Mouse (Mus musculus) G1E (cell line): ENCODE measurements around the gene Tarsl2. TPM values are rescaled to one million over a fixed set of nuclear protein-coding genes. Genes with fewer than 3 reads are reported as not detected.

Experiments
- ATAC-seq: 2 replicates; pipeline ENCODE4 v1.8.0; 2016; ENCODE audit warnings: mild to moderate bottlenecking; ENCODE audit not compliant: insufficient number of reproducible peaks, poor library complexity, low FRiP score, severe bottlenecking; ENCODE audit errors: extremely low read depth
- DNase-seq: peaks from one replicate; pipeline ENCODE4 v3.0.0; 2012; ENCODE audit warnings: low spot score
- H3K27me3 ChIP-seq: 2 replicates; pipeline ENCODE4 v1.6.1; 2012; ENCODE audit warnings: mild to moderate bottlenecking, low read length, inconsistent platforms; ENCODE audit not compliant: insufficient read depth
- H3K36me3 ChIP-seq: replicated peaks from 2 replicates; pipeline ENCODE3; 2012; ENCODE audit warnings: mild to moderate bottlenecking, inconsistent platforms
- H3K4me1 ChIP-seq: 2 replicates; pipeline ENCODE4 v1.6.1; 2012; ENCODE audit warnings: low read depth, low read length, inconsistent platforms, mixed read lengths; ENCODE audit not compliant: insufficient read depth
- H3K4me3 ChIP-seq: 2 replicates; pipeline ENCODE4 v1.5.1; 2012; ENCODE audit warnings: low read depth, mild to moderate bottlenecking, inconsistent platforms, low read length, moderate library complexity, mixed read lengths
- H3K9me3 ChIP-seq: replicated peaks from 2 replicates; pipeline ENCODE4 v1.6.1; 2012; ENCODE audit warnings: inconsistent platforms
- CTCF ChIP-seq: IDR thresholded peaks from 2 replicates; pipeline ENCODE4 v1.5.1; 2012; ENCODE audit warnings: low read depth, low read length, inconsistent platforms, mixed read lengths
- GATA1 ChIP-seq: IDR thresholded peaks from 2 replicates; pipeline ENCODE4 v1.6.1; 2012; ENCODE audit warnings: borderline replicate concordance, low read length, inconsistent platforms, mixed read lengths
- GATA2 ChIP-seq: IDR thresholded peaks from 2 replicates; pipeline ENCODE4 v1.6.1; 2012; ENCODE audit warnings: low read depth, low read length, inconsistent platforms, borderline replicate concordance
- POLR2AphosphoS5 ChIP-seq: IDR thresholded peaks from 2 replicates; pipeline ENCODE4 v1.6.1; 2012; ENCODE audit warnings: low read depth, low read length, inconsistent platforms; ENCODE audit not compliant: insufficient replicate concordance
- TAL1 ChIP-seq: conservative IDR thresholded peaks from 2 replicates; pipeline ENCODE4 v1.6.1; 2012; ENCODE audit warnings: low read depth, low read length, inconsistent platforms, mixed read lengths
- polyA plus RNA-seq: library from polyadenylated mRNA; stranded (reverse); fragments of >175 nt; gene quantifications from 2 replicates; pipeline ENCODE4 v1.2.3, GENCODE M21; 2012
- total RNA-seq, 2 experiments: library from RNA; stranded (forward) in 1 of 2; stranded (reverse) in 1 of 2; fragments of 200-1000 nt in 1 of 2; fragments of >200 nt in 1 of 2; fragmentation: Nextera tagmentation in 1 of 2; gene quantifications; 2 replicates each; pipeline ENCODE4 v1.2.3; 2014 to 2017

The Tarsl2 gene
- total and polyA plus RNA-seq, 3 experiments: 23.7 to 66.8 (median 42.3) TPM

- DNase-seq (peak; percentile 49), ATAC-seq (peak; percentile 60)
- Histone ChIP-seq H3K9me3 (no peaks in the 10 kb centered on the region), H3K36me3 (peaks cover 33% of the 10 kb centered on the region), H3K27me3 (peaks cover 8% of the 10 kb centered on the region), H3K4me3 (no peak overlapping the region), H3K4me1 (peaks cover 5% of the 10 kb centered on the region; the same call in 1 of the 2 replicates)
- TF ChIP-seq POLR2AphosphoS5: no peak
- peak; percentile 97 for TF ChIP-seq CTCF
These were observed 60.1 kb downstream of the Tarsl2 start for GRCm38 (mm10) chr7:65704818-65705242.

GRCm38 (mm10) chr7:65708506-65708905, 63.8 kb downstream of the Tarsl2 start:
- peaks cover 20% of the 10 kb centered on the region for H3K27me3 ChIP-seq
- H3K4me1 ChIP-seq: peaks cover 5% of the 10 kb centered on the region; the same call in 1 of the 2 replicates
- no peaks in the 10 kb centered on the region for H3K9me3 ChIP-seq
- ATAC-seq (no peak), DNase-seq (no peak)
- TF ChIP-seq GATA1: no peak
- TF ChIP-seq TAL1: no peak
- TF ChIP-seq POLR2AphosphoS5: no peak
- TF ChIP-seq CTCF: no peak
- no peak for TF ChIP-seq GATA2
- H3K4me3 ChIP-seq: no peak overlapping the region
- no peaks in the 10 kb centered on the region for H3K36me3 ChIP-seq

- no peak for DNase-seq
- Histone ChIP-seq H3K27me3 (peaks cover 24% of the 10 kb centered on the region), H3K9me3 (no peaks in the 10 kb centered on the region), H3K4me1 (no peaks in the 10 kb centered on the region), H3K4me3 (no peak overlapping the region), H3K36me3 (no peaks in the 10 kb centered on the region)
- TF ChIP-seq GATA1: no peak
- no peak for TF ChIP-seq POLR2AphosphoS5
- no peak for TF ChIP-seq CTCF
- no peak for TF ChIP-seq TAL1
- no peak for TF ChIP-seq GATA2
- no peak for ATAC-seq
These were observed 65.6 kb downstream of the Tarsl2 start for GRCm38 (mm10) chr7:65710301-65710700.

- no peak for DNase-seq
- ATAC-seq: no peak
- TF ChIP-seq POLR2AphosphoS5 (no peak), GATA1 (no peak), GATA2 (no peak), CTCF (no peak), TAL1 (no peak)
- Histone ChIP-seq H3K27me3 (peaks cover 17% of the 10 kb centered on the region), H3K4me3 (no peak overlapping the region), H3K9me3 (no peaks in the 10 kb centered on the region), H3K4me1 (no peaks in the 10 kb centered on the region), H3K36me3 (no peaks in the 10 kb centered on the region)
These were observed 69.1 kb downstream of the Tarsl2 start for GRCm38 (mm10) chr7:65713782-65714181.

GRCm38 (mm10) chr7:65714304-65714703, 69.6 kb downstream of the Tarsl2 start:
- no peaks in the 10 kb centered on the region for H3K4me1 ChIP-seq
- no peaks in the 10 kb centered on the region for H3K9me3 ChIP-seq
- no peak overlapping the region for H3K4me3 ChIP-seq
- DNase-seq: no peak
- H3K27me3 ChIP-seq: peaks cover 17% of the 10 kb centered on the region
- no peak for ATAC-seq
- no peaks in the 10 kb centered on the region for H3K36me3 ChIP-seq
- no peak for TF ChIP-seq TAL1
- TF ChIP-seq GATA1: no peak
- no peak for TF ChIP-seq CTCF
- TF ChIP-seq GATA2: no peak
- no peak for TF ChIP-seq POLR2AphosphoS5

- no peaks in the 10 kb centered on the region for H3K36me3 ChIP-seq
- peaks cover 6% of the 10 kb centered on the region; the same call in 1 of the 2 replicates for H3K27me3 ChIP-seq
- no peaks in the 10 kb centered on the region for H3K9me3 ChIP-seq
- no peak for DNase-seq
- TF ChIP-seq GATA1 (no peak), CTCF (no peak), GATA2 (no peak), TAL1 (no peak), POLR2AphosphoS5 (no peak)
- ATAC-seq: no peak
- no peaks in the 10 kb centered on the region for H3K4me1 ChIP-seq
- no peak overlapping the region for H3K4me3 ChIP-seq
These were observed 89.3 kb downstream of the Tarsl2 start for GRCm38 (mm10) chr7:65734024-65734423.

GRCm38 (mm10) chr7:65735261-65735660, 90.6 kb downstream of the Tarsl2 start:
- ATAC-seq (no peak), DNase-seq (no peak)
- Histone ChIP-seq H3K36me3 (no peaks in the 10 kb centered on the region), H3K9me3 (no peaks in the 10 kb centered on the region), H3K27me3 (peaks cover 6% of the 10 kb centered on the region; the same call in 1 of the 2 replicates), H3K4me3 (no peak overlapping the region), H3K4me1 (no peaks in the 10 kb centered on the region)
- TF ChIP-seq CTCF: no peak
- no peak for TF ChIP-seq POLR2AphosphoS5
- TF ChIP-seq TAL1: no peak
- TF ChIP-seq GATA1: no peak
- TF ChIP-seq GATA2: no peak
